Mouse (Mus musculus) CH12.LX (cell line): ENCODE results near the gene Ace. TPM values are rescaled to one million over a fixed set of nuclear protein-coding genes. Genes with fewer than 3 reads are reported as not detected.

Source experiments
- DNase-seq: peaks from one replicate; pipeline ENCODE4 v3.0.0-alpha.2; 2013; ENCODE audit errors: extremely low read depth
- H3K27ac ChIP-seq: 2 replicates; pipeline ENCODE4 v1.5.1; 2012; ENCODE audit warnings: low read depth, mild to moderate bottlenecking, control low read depth, moderate library complexity; ENCODE audit not compliant: insufficient read depth
- H3K27me3 ChIP-seq: replicated peaks from 2 replicates; pipeline ENCODE3; 2012; ENCODE audit warnings: inconsistent platforms
- H3K36me3 ChIP-seq, 2 experiments: replicated peaks in 1 of 2; 2 replicates each; pipeline versions ENCODE3 to v1.6.1; 2012; ENCODE audit warnings: inconsistent platforms in 1 of 2, low read length in 1 of 2, mild to moderate bottlenecking in 1 of 2, mixed read lengths in 1 of 2, moderate library complexity in 1 of 2; ENCODE audit not compliant: control insufficient read depth in 1 of 2, insufficient read depth in 1 of 2
- H3K4me1 ChIP-seq, 2 experiments: 2 replicates each; pipeline ENCODE4 v1.6.1; 2012; ENCODE audit warnings: inconsistent platforms in 1 of 2, moderate library complexity in 1 of 2; ENCODE audit not compliant: insufficient read depth in 2 of 2, control insufficient read depth in 1 of 2
- H3K4me2 ChIP-seq: 2 replicates; pipeline ENCODE4 v1.6.1; 2012; ENCODE audit warnings: low read depth, mild to moderate bottlenecking, control low read depth; ENCODE audit not compliant: poor library complexity, insufficient read depth, severe bottlenecking
- H3K4me3 ChIP-seq, 3 experiments: fragments of 150-350 bp in 1 of 3; sonication (generic) in 1 of 3; replicated peaks in 1 of 3; 2 replicates each; pipeline versions ENCODE3 to v1.5.1; 2011 to 2012; ENCODE audit warnings: low read depth in 2 of 3, low read length in 2 of 3, mild to moderate bottlenecking in 2 of 3, moderate library complexity in 2 of 3, control low read depth in 1 of 3, improper control_type of control experiment in 1 of 3, inconsistent platforms in 1 of 3, mixed read lengths in 1 of 3; ENCODE audit not compliant: poor library complexity in 1 of 3
- H3K79me2 ChIP-seq: replicated peaks from 2 replicates; pipeline ENCODE4 v1.6.1; 2012; ENCODE audit warnings: mild to moderate bottlenecking, moderate library complexity; ENCODE audit not compliant: control insufficient read depth, poor library complexity, insufficient read depth, severe bottlenecking; ENCODE audit errors: extremely low read depth
- H3K9ac ChIP-seq: 2 replicates; pipeline ENCODE4 v1.6.1; 2012; ENCODE audit warnings: low read depth, mild to moderate bottlenecking, control low read depth, moderate library complexity; ENCODE audit not compliant: insufficient read depth
- H3K9me3 ChIP-seq: replicated peaks from 2 replicates; pipeline ENCODE3; 2012; ENCODE audit warnings: low read length, inconsistent platforms, mixed read lengths
- CHD2 ChIP-seq: IDR thresholded peaks from 2 replicates; pipeline ENCODE4 v1.6.1; 2011; ENCODE audit warnings: low read length, improper control_type of control experiment
- E2F4 ChIP-seq: IDR thresholded peaks from 2 replicates; pipeline ENCODE4 v1.6.1; 2011; ENCODE audit warnings: low read depth, low read length, improper control_type of control experiment; ENCODE audit not compliant: insufficient replicate concordance
- GABPA ChIP-seq: IDR thresholded peaks from 2 replicates; pipeline ENCODE4 v1.6.1; 2012; ENCODE audit warnings: low read depth, low read length, improper control_type of control experiment, inconsistent platforms; ENCODE audit not compliant: insufficient replicate concordance
- HCFC1 ChIP-seq: IDR thresholded peaks from 2 replicates; pipeline ENCODE4 v1.6.1; 2012; ENCODE audit warnings: low read depth, mild to moderate bottlenecking, inconsistent platforms, low read length, improper control_type of control experiment
- KAT2A ChIP-seq: IDR thresholded peaks from 2 replicates; pipeline ENCODE4 v1.6.1; 2012; ENCODE audit warnings: low read length, improper control_type of control experiment, inconsistent platforms; ENCODE audit not compliant: insufficient replicate concordance
- MAFK ChIP-seq: IDR thresholded peaks from 2 replicates; pipeline ENCODE4 v1.6.1; 2011; ENCODE audit warnings: low read length, improper control_type of control experiment; ENCODE audit not compliant: insufficient replicate concordance
- MAZ ChIP-seq: IDR thresholded peaks from 2 replicates; pipeline ENCODE4 v1.6.1; 2012; ENCODE audit warnings: low read depth, mild to moderate bottlenecking, inconsistent platforms, low read length, improper control_type of control experiment, moderate library complexity
- MEF2A ChIP-seq: IDR thresholded peaks from 2 replicates; pipeline ENCODE4 v1.6.1; 2014; ENCODE audit warnings: low read depth, mild to moderate bottlenecking, inconsistent platforms, low read length, improper control_type of control experiment, borderline replicate concordance
- MXI1 ChIP-seq: IDR thresholded peaks from 2 replicates; pipeline ENCODE4 v1.6.1; 2011; ENCODE audit warnings: mild to moderate bottlenecking, low read depth, low read length, improper control_type of control experiment
- MYC ChIP-seq: IDR thresholded peaks from 2 replicates; pipeline ENCODE4 v1.6.1; 2011; ENCODE audit warnings: low read depth, mild to moderate bottlenecking, improper control_type of control experiment, low read length
- NELFE ChIP-seq: IDR thresholded peaks from 2 replicates; pipeline ENCODE4 v1.6.1; 2011; ENCODE audit warnings: low read depth, low read length, improper control_type of control experiment
- NRF1 ChIP-seq: IDR thresholded peaks from 2 replicates; pipeline ENCODE4 v1.6.1; 2014; ENCODE audit warnings: low read depth, mild to moderate bottlenecking, inconsistent platforms, low read length, improper control_type of control experiment, moderate library complexity
- PAX5 ChIP-seq: IDR thresholded peaks from 2 replicates; pipeline ENCODE4 v1.6.1; 2012; ENCODE audit warnings: low read length, inconsistent platforms, mixed read lengths
- POLR2AphosphoS2 ChIP-seq: IDR thresholded peaks from 2 replicates; pipeline ENCODE4 v1.6.1; 2011; ENCODE audit warnings: low read depth, low read length, improper control_type of control experiment
- RCOR1 ChIP-seq: conservative IDR thresholded peaks from 2 replicates; pipeline ENCODE4 v1.6.1; 2012; ENCODE audit warnings: low read depth, mild to moderate bottlenecking, inconsistent platforms, low read length, improper control_type of control experiment
- SIN3A ChIP-seq: IDR thresholded peaks from 2 replicates; pipeline ENCODE4 v1.6.1; 2012; ENCODE audit warnings: low read length, improper control_type of control experiment, inconsistent platforms
- SMC3 ChIP-seq: IDR thresholded peaks from 2 replicates; pipeline ENCODE4 v1.6.1; 2011; ENCODE audit warnings: low read depth, low read length, improper control_type of control experiment
- USF1 ChIP-seq: IDR thresholded peaks from 2 replicates; pipeline ENCODE4 v1.6.1; 2014; ENCODE audit warnings: low read depth, mild to moderate bottlenecking, inconsistent platforms, low read length, improper control_type of control experiment
- USF2 ChIP-seq: conservative IDR thresholded peaks from 2 replicates; pipeline ENCODE4 v1.6.1; 2011; ENCODE audit warnings: low read depth, low read length, improper control_type of control experiment
- ZC3H11A ChIP-seq: IDR thresholded peaks from 2 replicates; pipeline ENCODE4 v1.6.1; 2012; ENCODE audit warnings: low read depth, mild to moderate bottlenecking, inconsistent platforms, low read length, improper control_type of control experiment
- ZMIZ1 ChIP-seq: IDR thresholded peaks from 2 replicates; pipeline ENCODE4 v1.6.1; 2012; ENCODE audit warnings: low read depth, mild to moderate bottlenecking, inconsistent platforms, low read length, improper control_type of control experiment
- ZNF384 ChIP-seq: IDR thresholded peaks from 2 replicates; pipeline ENCODE4 v1.6.1; 2012; ENCODE audit warnings: low read depth, low read length, improper control_type of control experiment, inconsistent platforms
- dilution Hi-C: fragments of 300-500 bp; cut with MboI; formaldehyde crosslinking; loops from 2 replicates; pipeline ENCODE4 v1.14.3; 2020; ENCODE audit warnings: low sequenced_read_pairs; ENCODE audit not compliant: extremely low pct_unique_long_range_greater_than_20kb, extremely low pct_ligation_motif_present
- in situ Hi-C: fragments of 300-500 bp; cut with MboI; formaldehyde crosslinking; loops from 3 replicates; pipeline ENCODE4 v1.14.3; 2019; ENCODE audit warnings: low sequenced_read_pairs, low pct_ligation_motif_present, low pct_unique_long_range_greater_than_20kb, mixed read lengths
- polyA plus RNA-seq: library from polyadenylated mRNA; unstranded; fragments of >175 nt; gene quantifications from 2 replicates; pipeline ENCODE4 v1.2.1, GENCODE M21; 2012; ENCODE audit warnings: low read depth; ENCODE audit not compliant: insufficient read length
- total RNA-seq, 2 experiments: library from RNA; depleted of rRNA; stranded (reverse); fragments of 300-350 nt in 1 of 2; fragments of >200 nt in 1 of 2; gene quantifications; 2 replicates each; pipeline ENCODE4 v1.2.3; 2012 to 2014

The Ace gene
- total and polyA plus RNA-seq, 3 experiments, result 0.08 TPM; not detected in 2

- in situ Hi-C loops (no loop called here), dilution Hi-C loops (no loop called here)
- Histone ChIP-seq H3K27me3 (peaks cover 84% of the 10 kb centered on the region), H3K9me3 (peaks cover 7% of the 10 kb centered on the region), H3K4me3 (no peak overlapping the region), H3K4me2 (no peak overlapping the region), H3K9ac (no peak overlapping the region), H3K79me2 (no peaks in the 10 kb centered on the region), H3K36me3 (no peaks in the 10 kb centered on the region), H3K4me1 (no peaks in the 10 kb centered on the region), H3K27ac (no peak overlapping the region)
- no peak for TF ChIP-seq USF1
- no peak for TF ChIP-seq PAX5
- no peak for TF ChIP-seq MXI1
- no peak for TF ChIP-seq MYC
- no peak for TF ChIP-seq ZMIZ1
- no peak for TF ChIP-seq SIN3A
- no peak for TF ChIP-seq POLR2AphosphoS2
- TF ChIP-seq NELFE, result no peak
- no peak for TF ChIP-seq ZNF384
- no peak for TF ChIP-seq MEF2A
- no peak for TF ChIP-seq RCOR1
- TF ChIP-seq E2F4, result no peak
- no peak for TF ChIP-seq NRF1
- no peak for TF ChIP-seq MAFK
- TF ChIP-seq GABPA, result no peak
- TF ChIP-seq KAT2A, result no peak
- TF ChIP-seq USF2, result no peak
- TF ChIP-seq MAZ, result no peak
- TF ChIP-seq SMC3, result no peak
- TF ChIP-seq CHD2, result no peak
- DNase-seq, result no peak
These were observed 21.7 kb downstream of the Ace start for GRCm38 (mm10) chr11:105989446-105989845.

DNA sequence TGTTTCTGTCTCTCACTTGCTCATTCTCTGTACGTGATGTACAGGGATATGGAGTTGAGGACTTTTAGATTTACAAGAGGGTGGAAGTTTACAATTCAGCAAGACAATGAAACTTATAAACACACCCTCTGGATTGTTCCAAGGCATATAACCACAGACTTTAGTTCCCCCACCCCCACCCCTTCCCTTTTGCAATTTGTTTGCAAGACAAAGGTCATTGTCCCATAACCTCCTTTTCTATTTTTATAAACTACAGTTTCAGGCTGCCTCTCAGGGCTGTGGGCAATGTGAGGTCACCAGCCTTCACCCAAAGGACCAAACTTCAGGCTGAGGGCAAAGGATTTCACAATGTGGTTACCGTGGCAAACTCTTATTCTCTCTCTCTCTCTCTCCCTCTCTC is 22.5 kb downstream of the Ace start:
- Histone ChIP-seq H3K4me2 (no peak overlapping the region), H3K27me3 (peaks cover 84% of the 10 kb centered on the region), H3K4me3 (no peak overlapping the region), H3K79me2 (no peaks in the 10 kb centered on the region)
- in situ Hi-C loops, result loop anchor here (10.0 kb wide), 1 partner anchor 55 kb away; no protein-coding TSS in a partner anchor
- TF ChIP-seq HCFC1 (no peak), MXI1 (no peak), SIN3A (no peak), ZC3H11A (no peak), MEF2A (no peak)
- TF ChIP-seq, all 38 proteins: peak for 0
- no peak overlapping the region for H3K9ac ChIP-seq
- no peak overlapping the region for H3K27ac ChIP-seq
- no peak for DNase-seq
- H3K36me3 ChIP-seq, result no peaks in the 10 kb centered on the region
- peaks cover 10% of the 10 kb centered on the region for H3K9me3 ChIP-seq
- no peaks in the 10 kb centered on the region for H3K4me1 ChIP-seq
- dilution Hi-C loops, result no loop called here
